Mouse (Mus musculus) forebrain, embryonic 13.5 days (tissue): ENCODE measurements around the gene Tiam1. TPM values are rescaled to one million over a fixed set of nuclear protein-coding genes. Genes with fewer than 3 reads are reported as not detected.

Source experiments
- ATAC-seq: fragments of 200-750 bp; cut with Nextera tagmentation; 2 replicates; pipeline ENCODE4 v1.8.0; 2017
- H3K27ac ChIP-seq: fragments of 300-500 bp; sonication (generic); 2 replicates; pipeline ENCODE4 v1.5.1; 2015; ENCODE audit warnings: inconsistent platforms, mild to moderate bottlenecking, moderate library complexity
- H3K27me3 ChIP-seq: fragments of 300-500 bp; sonication (generic); 2 replicates; pipeline ENCODE4 v1.6.1; 2015; ENCODE audit warnings: mild to moderate bottlenecking, inconsistent platforms
- H3K36me3 ChIP-seq: fragments of 300-500 bp; sonication (generic); 2 replicates; pipeline ENCODE4 v1.6.1; 2015; ENCODE audit warnings: mild to moderate bottlenecking, inconsistent platforms; ENCODE audit not compliant: poor library complexity, severe bottlenecking
- H3K4me1 ChIP-seq: fragments of 300-500 bp; sonication (generic); 2 replicates; pipeline ENCODE4 v1.6.1; 2015; ENCODE audit warnings: inconsistent platforms
- H3K4me2 ChIP-seq: fragments of 300-500 bp; sonication (generic); 2 replicates; pipeline ENCODE4 v1.6.1; 2015; ENCODE audit warnings: inconsistent platforms, mild to moderate bottlenecking, moderate library complexity
- H3K4me3 ChIP-seq: fragments of 300-500 bp; sonication (generic); 2 replicates; pipeline ENCODE4 v1.5.1; 2015; ENCODE audit warnings: mild to moderate bottlenecking, inconsistent platforms
- H3K9ac ChIP-seq: fragments of 300-500 bp; sonication (generic); 2 replicates; pipeline ENCODE4 v1.6.1; 2015; ENCODE audit warnings: mild to moderate bottlenecking, inconsistent platforms
- H3K9me3 ChIP-seq: fragments of 300-500 bp; sonication (generic); replicated peaks from 2 replicates; pipeline ENCODE4 v1.6.1; 2016; ENCODE audit warnings: inconsistent platforms
- WGBS: fragments of 180-500 bp; shearing (Covaris S2); methylation state at CpG from one replicate; pipeline ENCODE4 v1.1.7; 2015; 5-methylcytosine and 5-hydroxymethylcytosine counted together
- polyA plus RNA-seq: library from polyadenylated mRNA; unstranded; fragments of >200 nt; fragmentation: Nextera tagmentation; extraction: Ambion mirVana; gene quantifications from 2 replicates; pipeline ENCODE4 v1.2.1, GENCODE M21; 2015

Gene Tiam1
- polyA plus RNA-seq, 1 experiment from 2014 or later = 29.4 TPM

DNA sequence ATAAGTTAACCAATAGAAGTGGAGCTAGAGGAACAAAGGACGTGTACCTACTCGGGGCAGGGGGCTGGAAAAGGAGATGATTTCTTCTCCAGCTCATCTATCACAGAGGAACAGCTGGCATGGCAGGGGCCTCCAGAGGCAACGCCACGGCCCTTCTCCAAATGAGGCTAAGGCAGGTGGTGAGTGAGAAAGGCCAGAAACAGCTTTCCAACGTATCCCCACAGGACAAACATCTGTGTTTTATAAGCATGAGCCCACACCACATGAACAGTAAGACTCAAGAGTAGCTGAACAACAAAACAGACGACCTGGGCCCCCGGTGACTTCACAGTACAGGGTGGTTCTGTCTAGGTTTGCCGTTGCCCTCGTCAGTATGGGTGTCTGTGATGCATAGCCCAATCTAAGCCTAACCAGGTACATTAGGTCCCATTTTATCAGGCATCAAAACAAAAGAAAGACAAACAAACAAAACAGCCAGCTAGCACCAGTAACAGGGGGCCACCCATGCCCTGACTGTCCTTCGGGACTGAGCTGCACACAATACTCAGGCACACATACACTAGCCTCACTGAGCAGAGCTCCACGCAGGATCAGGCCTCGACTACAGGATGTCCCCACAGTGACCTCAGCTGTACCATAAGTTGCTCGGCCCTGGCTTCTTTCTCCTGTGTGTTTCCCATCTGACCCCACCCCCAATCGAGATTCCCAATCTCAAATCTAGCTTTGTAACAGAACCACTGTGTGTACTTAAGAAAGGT lies 260.9 kb downstream of the Tiam1 start:
- peaks cover 9% of the 10 kb centered on the region; the same call in 1 of the 2 replicates for H3K4me1 ChIP-seq
- WGBS = 91% methylated on average over 14 of the region's 14 CpGs
- H3K4me3 ChIP-seq = no peak overlapping the region
- no peaks in the 10 kb centered on the region for H3K9me3 ChIP-seq
- H3K4me2 ChIP-seq = no peak overlapping the region
- ATAC-seq = no peak
- no peak overlapping the region for H3K9ac ChIP-seq
- peaks cover 12% of the 10 kb centered on the region; the same call in 1 of the 2 replicates for H3K36me3 ChIP-seq
- no peak overlapping the region for H3K27ac ChIP-seq
- no peaks in the 10 kb centered on the region for H3K27me3 ChIP-seq

- H3K4me3 ChIP-seq = no peak overlapping the region
- H3K27ac ChIP-seq = no peak overlapping the region
- H3K4me1 ChIP-seq = peaks cover 18% of the 10 kb centered on the region
- no peak overlapping the region for H3K9ac ChIP-seq
- ATAC-seq = no peak
- H3K36me3 ChIP-seq = peaks cover 11% of the 10 kb centered on the region; the same call in 1 of the 2 replicates
- no peaks in the 10 kb centered on the region for H3K9me3 ChIP-seq
- no peaks in the 10 kb centered on the region for H3K27me3 ChIP-seq
- WGBS = 96% methylated on average over 10 of the region's 10 CpGs
- H3K4me2 ChIP-seq = no peak overlapping the region
These were observed 266.4 kb downstream of the Tiam1 start for GRCm38 (mm10) chr16:89877206-89877605.

- Histone ChIP-seq H3K27ac (no peak overlapping the region), H3K9me3 (no peaks in the 10 kb centered on the region), H3K4me1 (peaks cover 21% of the 10 kb centered on the region), H3K36me3 (peaks cover 11% of the 10 kb centered on the region; the same call in 1 of the 2 replicates), H3K4me2 (no peak overlapping the region), H3K9ac (no peak overlapping the region), H3K4me3 (no peak overlapping the region), H3K27me3 (no peaks in the 10 kb centered on the region)
- ATAC-seq = no peak
- WGBS = 76% methylated on average over 3 of the region's 3 CpGs
These were observed 267.5 kb downstream of the Tiam1 start for GRCm38 (mm10) chr16:89876079-89876478.

GRCm38 (mm10) chr16:89874012-89874704 lies 269.4 kb downstream of the Tiam1 start:
- H3K4me2 ChIP-seq = no peak overlapping the region
- ATAC-seq = 0 out of 2 replicates have a peak, but pooled peaks have one; percentile 31
- peaks cover 21% of the 10 kb centered on the region for H3K4me1 ChIP-seq
- H3K4me3 ChIP-seq = no peak overlapping the region
- H3K36me3 ChIP-seq = peaks cover 15% of the 10 kb centered on the region; the same call in 1 of the 2 replicates
- H3K9ac ChIP-seq = peak overlapping the region; percentile 43; the same call in 1 of the 2 replicates
- 43% methylated on average over 15 of the region's 15 CpGs for WGBS
- H3K27ac ChIP-seq = peak overlapping the region; percentile 37; the same call in 1 of the 2 replicates
- H3K9me3 ChIP-seq = peaks cover 4% of the 10 kb centered on the region; the same call in 1 of the 2 replicates
- H3K27me3 ChIP-seq = no peaks in the 10 kb centered on the region

- no peaks in the 10 kb centered on the region for H3K27me3 ChIP-seq
- peaks cover 20% of the 10 kb centered on the region; the same call in 1 of the 2 replicates for H3K36me3 ChIP-seq
- peaks cover 21% of the 10 kb centered on the region for H3K4me1 ChIP-seq
- ATAC-seq = no peak
- no peak overlapping the region for H3K27ac ChIP-seq
- WGBS = 89% methylated on average over 20 of the region's 20 CpGs
- H3K4me2 ChIP-seq = no peak overlapping the region
- peaks cover 4% of the 10 kb centered on the region; the same call in 1 of the 2 replicates for H3K9me3 ChIP-seq
- H3K4me3 ChIP-seq = no peak overlapping the region
- no peak overlapping the region for H3K9ac ChIP-seq
These were observed 271.3 kb downstream of the Tiam1 start for GRCm38 (mm10) chr16:89872011-89872942.

DNA sequence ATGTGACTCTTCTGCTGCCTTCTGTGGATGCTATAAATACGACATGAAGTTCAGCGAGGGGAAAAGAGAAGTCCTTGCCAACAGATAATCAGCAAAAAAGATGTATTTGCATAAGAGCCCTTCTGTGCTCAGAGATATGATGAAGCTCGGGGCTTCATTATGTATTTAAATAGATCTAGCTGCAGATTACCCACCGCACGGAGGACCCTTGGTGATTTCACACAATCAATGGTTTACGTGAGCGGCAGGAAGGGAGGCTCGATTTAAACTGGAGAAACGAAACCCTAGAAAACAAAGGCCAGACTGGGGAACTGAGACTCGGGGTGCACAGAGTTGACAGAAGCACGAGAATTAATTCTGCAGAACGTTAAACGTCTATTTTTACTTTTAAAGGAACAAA lies 272.2 kb downstream of the Tiam1 start:
- peaks cover 4% of the 10 kb centered on the region; the same call in 1 of the 2 replicates for H3K9me3 ChIP-seq
- peaks cover 17% of the 10 kb centered on the region; the same call in 1 of the 2 replicates for H3K36me3 ChIP-seq
- no peak overlapping the region for H3K9ac ChIP-seq
- 68% methylated on average over 13 of the region's 13 CpGs for WGBS
- peaks cover 21% of the 10 kb centered on the region for H3K4me1 ChIP-seq
- H3K4me2 ChIP-seq = no peak overlapping the region
- H3K27ac ChIP-seq = no peak overlapping the region
- ATAC-seq = no peak
- H3K4me3 ChIP-seq = no peak overlapping the region
- H3K27me3 ChIP-seq = no peaks in the 10 kb centered on the region

GRCm38 (mm10) chr16:89870059-89870458 lies 273.5 kb downstream of the Tiam1 start:
- Histone ChIP-seq H3K36me3 (peaks cover 17% of the 10 kb centered on the region; the same call in 1 of the 2 replicates), H3K9me3 (peaks cover 4% of the 10 kb centered on the region; the same call in 1 of the 2 replicates), H3K27ac (no peak overlapping the region), H3K4me1 (peaks cover 21% of the 10 kb centered on the region), H3K9ac (no peak overlapping the region), H3K4me2 (no peak overlapping the region), H3K4me3 (no peak overlapping the region), H3K27me3 (no peaks in the 10 kb centered on the region)
- 94% methylated on average over 6 of the region's 6 CpGs for WGBS
- ATAC-seq = no peak

- H3K27ac ChIP-seq = no peak overlapping the region
- H3K9ac ChIP-seq = no peak overlapping the region
- 95% methylated on average over 3 of the region's 3 CpGs for WGBS
- H3K9me3 ChIP-seq = peaks cover 4% of the 10 kb centered on the region; the same call in 1 of the 2 replicates
- no peak overlapping the region for H3K4me3 ChIP-seq
- no peak overlapping the region for H3K4me2 ChIP-seq
- H3K27me3 ChIP-seq = no peaks in the 10 kb centered on the region
- ATAC-seq = no peak
- peaks cover 17% of the 10 kb centered on the region; the same call in 1 of the 2 replicates for H3K36me3 ChIP-seq
- H3K4me1 ChIP-seq = peaks cover 11% of the 10 kb centered on the region
These were observed 275.1 kb downstream of the Tiam1 start for GRCm38 (mm10) chr16:89868502-89868901.

- ATAC-seq = peak; percentile 41; the same call in 1 of the 2 replicates
- Histone ChIP-seq H3K27ac (no peak overlapping the region), H3K36me3 (peaks cover 17% of the 10 kb centered on the region; the same call in 1 of the 2 replicates), H3K4me2 (no peak overlapping the region), H3K9ac (no peak overlapping the region), H3K4me3 (no peak overlapping the region), H3K9me3 (peaks cover 4% of the 10 kb centered on the region; the same call in 1 of the 2 replicates), H3K27me3 (no peaks in the 10 kb centered on the region), H3K4me1 (peaks cover 19% of the 10 kb centered on the region)
- 82% methylated on average over 26 of the region's 26 CpGs for WGBS
These were observed 276.2 kb downstream of the Tiam1 start for GRCm38 (mm10) chr16:89867212-89867829.

DNA sequence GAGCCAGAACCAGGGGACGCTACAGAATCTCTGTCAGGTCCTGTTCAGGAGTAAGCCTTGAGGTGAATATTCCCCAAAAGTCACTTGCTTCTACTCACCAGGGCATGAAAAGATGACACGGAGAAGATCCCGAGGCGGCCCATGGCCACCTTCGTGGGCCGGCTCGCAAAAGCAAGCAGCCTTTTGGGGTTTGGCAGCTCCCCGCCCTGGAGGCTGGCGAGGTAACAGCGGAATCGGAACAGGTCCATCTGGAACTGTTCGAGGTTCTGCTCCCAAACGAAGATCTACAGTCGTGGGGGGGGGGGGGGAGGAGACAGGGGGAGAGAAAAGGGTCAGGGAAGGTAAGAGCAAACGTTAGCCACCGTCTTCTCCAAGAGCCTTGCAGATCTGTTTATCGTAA lies 278.4 kb downstream of the Tiam1 start:
- H3K27ac ChIP-seq = no peak overlapping the region
- no peaks in the 10 kb centered on the region for H3K27me3 ChIP-seq
- H3K4me3 ChIP-seq = no peak overlapping the region
- no peak overlapping the region for H3K4me2 ChIP-seq
- WGBS = 97% methylated on average over 17 of the region's 17 CpGs
- H3K9me3 ChIP-seq = peaks cover 2% of the 10 kb centered on the region; the same call in 1 of the 2 replicates
- peaks cover 14% of the 10 kb centered on the region; the same call in 1 of the 2 replicates for H3K36me3 ChIP-seq
- ATAC-seq = no peak
- peaks cover 30% of the 10 kb centered on the region for H3K4me1 ChIP-seq
- H3K9ac ChIP-seq = no peak overlapping the region

- WGBS = 73% methylated on average over 3 of the region's 3 CpGs
- Histone ChIP-seq H3K4me1 (peaks cover 30% of the 10 kb centered on the region), H3K9ac (no peak overlapping the region), H3K27ac (no peak overlapping the region), H3K4me3 (no peak overlapping the region), H3K4me2 (no peak overlapping the region), H3K36me3 (peaks cover 13% of the 10 kb centered on the region; the same call in 1 of the 2 replicates), H3K9me3 (no peaks in the 10 kb centered on the region), H3K27me3 (no peaks in the 10 kb centered on the region)
- ATAC-seq = no peak
These were observed 278.9 kb downstream of the Tiam1 start for GRCm38 (mm10) chr16:89864710-89865109.
